Mouse (Mus musculus): ENCODE data around the gene Arhgef39.

Gene Arhgef39

GRCm38 (mm10) chr4:43478906-43479832 lies 20.3 kb downstream of the Arhgef39 start:
- DNase-seq (ENCODE audit: extremely low read depth, low read depth, low spot score): no peak

- DNase-seq (ENCODE audit: extremely low read depth, low read depth, low spot score): no peak
Observed at GRCm38 (mm10) chr4:43478534-43478858, 21.0 kb downstream of the Arhgef39 start.

GRCm38 (mm10) chr4:43477857-43478533 lies 21.5 kb downstream of the Arhgef39 start:
- DNase-seq (ENCODE audit: extremely low read depth, low read depth, low spot score): no peak

- DNase-seq (ENCODE audit: extremely low read depth, low read depth, low spot score): no peak
Observed at GRCm38 (mm10) chr4:43476604-43477003, 22.9 kb downstream of the Arhgef39 start.

- DNase-seq (ENCODE audit: extremely low read depth, low read depth, low spot score): no peak
Observed at GRCm38 (mm10) chr4:43473636-43474035, 25.9 kb downstream of the Arhgef39 start.

- DNase-seq (ENCODE audit: extremely low read depth, low read depth, low spot score): no peak
Observed at GRCm38 (mm10) chr4:43470301-43470700, 29.2 kb downstream of the Arhgef39 start.

GRCm38 (mm10) chr4:43466872-43467271 lies 32.6 kb downstream of the Arhgef39 start:
- DNase-seq (ENCODE audit: extremely low read depth, low read depth, low spot score): no peak

- DNase-seq (ENCODE audit: extremely low read depth, low read depth, low spot score): no peak
Observed at GRCm38 (mm10) chr4:43465935-43466334, 33.6 kb downstream of the Arhgef39 start.

GRCm38 (mm10) chr4:43463102-43463501 lies 36.4 kb downstream of the Arhgef39 start:
- DNase-seq (ENCODE audit: extremely low read depth, low read depth, low spot score): no peak

GRCm38 (mm10) chr4:43457124-43457523 lies 42.4 kb downstream of the Arhgef39 start:
- DNase-seq (ENCODE audit: extremely low read depth, low read depth, low spot score): no peak

GRCm38 (mm10) chr4:43456470-43456869 lies 43.0 kb downstream of the Arhgef39 start:
- no peak for DNase-seq (ENCODE audit: extremely low read depth, low read depth, low spot score)

GRCm38 (mm10) chr4:43454041-43454836 lies 45.3 kb downstream of the Arhgef39 start, which contains the start of gene Cd72:
Gene Cd72 (minus strand): TSS chr4:43454628.
- no peak for DNase-seq (ENCODE audit: extremely low read depth, low read depth, low spot score)

- no peak for DNase-seq (ENCODE audit: extremely low read depth, low read depth, low spot score)
Observed at GRCm38 (mm10) chr4:43453413-43453812, 46.1 kb downstream of the Arhgef39 start.

GRCm38 (mm10) chr4:43452315-43452714 lies 47.2 kb downstream of the Arhgef39 start:
- DNase-seq (ENCODE audit: extremely low read depth, low read depth, low spot score): no peak

- no peak for DNase-seq (ENCODE audit: extremely low read depth, low read depth, low spot score)
Observed at GRCm38 (mm10) chr4:43448554-43448953, 50.9 kb downstream of the Arhgef39 start.

GRCm38 (mm10) chr4:43447251-43447650 lies 52.2 kb downstream of the Arhgef39 start:
- DNase-seq (ENCODE audit: extremely low read depth, low read depth, low spot score): no peak

All from fat pad, adult 2 months (tissue).